Comparison of ENCODE assay signal across 8 mouse cellular contexts in the genomic region with DNA sequence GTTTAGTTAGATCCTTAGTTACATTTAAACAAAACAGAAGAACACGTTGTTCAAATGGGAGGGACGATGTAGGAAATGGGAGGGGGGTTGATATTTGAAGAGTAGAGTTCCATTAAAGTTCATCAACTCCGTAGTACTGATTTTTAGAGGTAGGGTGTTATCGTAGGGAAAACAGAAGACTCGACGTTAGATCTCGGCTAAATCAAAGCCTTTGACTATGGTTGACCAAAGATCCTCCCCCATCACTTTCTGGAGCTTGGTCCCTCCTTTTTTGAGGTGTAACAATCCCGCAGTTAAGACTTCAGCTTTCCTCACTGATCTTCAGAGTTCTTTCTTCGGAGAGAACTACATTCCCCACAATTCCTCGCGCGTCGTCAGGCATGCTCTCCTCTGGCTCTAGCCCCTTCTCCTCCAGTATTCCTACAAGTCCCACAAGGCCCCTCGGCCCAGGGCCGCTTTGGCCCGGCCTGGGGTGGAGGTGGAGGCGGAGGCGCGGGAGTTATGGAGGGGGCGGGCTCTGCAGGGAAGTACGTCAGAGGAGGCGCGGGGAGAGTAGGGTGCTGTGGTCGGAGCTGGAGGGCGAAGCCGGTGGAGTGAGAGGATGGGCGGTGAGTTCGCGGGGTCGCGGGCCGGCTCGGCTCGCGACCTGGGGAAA. TPM values are rescaled to one million over a fixed set of nuclear protein-coding genes. Genes with fewer than 3 reads are reported as not detected.
A peak's percentile ranks its signal among the peaks of the same experiment; 100 is the strongest.
DNase-seq lines count a peak whose midpoint lies in the region; ATAC-seq and TF ChIP-seq lines count a peak whose summit lies in the region.

Gene Cldnd1 (plus strand): TSS at position 434 of the 655 bp plus-strand sequence.

- ATAC-seq in forebrain, embryonic 11.5 days (replicated peaks; ENCODE audit: low FRiP score), result peak; percentile 100
- peak; percentile 100 for ATAC-seq in heart, embryonic 16.5 days (replicated peaks; ENCODE audit: extremely low read depth, insufficient read depth, low FRiP score)
- peak; percentile 100 for ATAC-seq in liver, embryonic 15.5 days (ENCODE audit: insufficient read depth)
- peak; percentile 100 for ATAC-seq in neural tube, embryonic 12.5 days (ENCODE audit: low FRiP score, low read depth)

- peaks cover 3% of the 10 kb centered on the region for H3K27me3 ChIP-seq in CH12.LX (replicated peaks)
- H3K27me3 ChIP-seq in forebrain, embryonic 11.5 days (ENCODE audit: control insufficient read depth, insufficient read depth, low read length), result no peaks in the 10 kb centered on the region
- H3K27me3 ChIP-seq in heart, embryonic 16.5 days (ENCODE audit: control insufficient read depth, insufficient read depth, low read length), result no peaks in the 10 kb centered on the region
- no peaks in the 10 kb centered on the region for H3K27me3 ChIP-seq in liver, embryonic 15.5 days
- H3K27me3 ChIP-seq in neural tube, embryonic 12.5 days (replicated peaks), result no peaks in the 10 kb centered on the region

- DNase-seq in CH12.LX (ENCODE audit: extremely low read depth), result peak; percentile 99
- peak; percentile 91 for DNase-seq in c-Kit-positive CD71-positive TER-119-negative erythroid progenitor cells, embryonic 14.5 days (ENCODE audit: low read depth)
- DNase-seq in forebrain, embryonic 11.5 days (ENCODE audit: low spot score), result peak; percentile 98
- peak; percentile 96 to 97 for DNase-seq in kidney, postnatal 36 days
- peak; percentile 98 for DNase-seq in telencephalon, adult 2 months (ENCODE audit: low read depth, low spot score)

- dilution Hi-C loops in CH12.LX (cut with MboI; ENCODE audit: extremely low pct_ligation_motif_present, extremely low pct_unique_long_range_greater_than_20kb, low sequenced_read_pairs), result no loop called here

- TF ChIP-seq EP300 in CH12.LX (IDR thresholded peaks at IDR 0.05; ENCODE audit: low read length), result no peak

- peak; percentile 78 for TF ChIP-seq POLR2A in CH12.LX (IDR thresholded peaks at IDR 0.05; ENCODE audit: low read depth, low read length)

- peak within 1 kb of the TSS; percentile 83 for H3K9ac ChIP-seq in CH12.LX (ENCODE audit: insufficient read depth, low read depth)
- H3K9ac ChIP-seq in forebrain, embryonic 11.5 days (ENCODE audit: low read length), result peak within 1 kb of the TSS; percentile 73
- peak within 1 kb of the TSS; percentile 90 for H3K9ac ChIP-seq in heart, embryonic 16.5 days (ENCODE audit: low read length)
- H3K9ac ChIP-seq in liver, embryonic 15.5 days, result peak within 1 kb of the TSS; percentile 74
- peak within 1 kb of the TSS; percentile 82 for H3K9ac ChIP-seq in neural tube, embryonic 12.5 days

- no peak; the same call in 1 of the 2 replicates for TF ChIP-seq RAD21 in CH12.LX (IDR thresholded peaks at IDR 0.05; ENCODE audit: low read depth, low read length)

- H3K36me3 ChIP-seq in CH12.LX (replicated peaks in 1 of 2; ENCODE audit: control insufficient read depth in 1 of 2, insufficient read depth in 1 of 2, low read length in 1 of 2), result peaks cover 31 to 33% of the 10 kb centered on the region in 2 experiments
- H3K36me3 ChIP-seq in forebrain, embryonic 11.5 days (ENCODE audit: control insufficient read depth, insufficient read depth, low read length), result peaks cover 3% of the 10 kb centered on the region; the same call in 1 of the 2 replicates
- peaks cover 26% of the 10 kb centered on the region for H3K36me3 ChIP-seq in heart, embryonic 16.5 days (ENCODE audit: control insufficient read depth, insufficient read depth)
- peaks cover 29% of the 10 kb centered on the region for H3K36me3 ChIP-seq in liver, embryonic 15.5 days (replicated peaks)
- H3K36me3 ChIP-seq in neural tube, embryonic 12.5 days, result peaks cover 25% of the 10 kb centered on the region

- peak within 1 kb of the TSS; percentile 100 for H3K4me2 ChIP-seq in CH12.LX (ENCODE audit: insufficient read depth, low read depth, poor library complexity, severe bottlenecking)
- peak within 1 kb of the TSS; percentile 56 for H3K4me2 ChIP-seq in forebrain, embryonic 11.5 days (ENCODE audit: low read depth, low read length, severe bottlenecking)
- H3K4me2 ChIP-seq in heart, embryonic 16.5 days (ENCODE audit: low read depth, low read length), result peak within 1 kb of the TSS; percentile 72
- peak within 1 kb of the TSS; percentile 88 for H3K4me2 ChIP-seq in liver, embryonic 15.5 days
- peak within 1 kb of the TSS; percentile 69 for H3K4me2 ChIP-seq in neural tube, embryonic 12.5 days (replicated peaks)

- in situ Hi-C loops in CH12.LX (cut with MboI; ENCODE audit: low pct_ligation_motif_present, low pct_unique_long_range_greater_than_20kb, low sequenced_read_pairs), result no loop called here

- peaks cover 31% of the 10 kb centered on the region for H3K79me2 ChIP-seq in CH12.LX (replicated peaks; ENCODE audit: control insufficient read depth, extremely low read depth, insufficient read depth, poor library complexity, severe bottlenecking)

- no peak for TF ChIP-seq CTCF in CH12.LX (conservative IDR thresholded peaks at IDR 0.05 in 1 of 2, IDR thresholded peaks at IDR 0.05 in 1 of 2; ENCODE audit: low read depth in 2 of 2, low read length in 2 of 2)

- H3K27ac ChIP-seq in CH12.LX (ENCODE audit: insufficient read depth, low read depth), result peak within 1 kb of the TSS; percentile 89
- H3K27ac ChIP-seq in forebrain, embryonic 11.5 days (ENCODE audit: low read depth, low read length), result peak within 1 kb of the TSS; percentile 60; the same call in 1 of the 2 replicates
- peak within 1 kb of the TSS; percentile 91 for H3K27ac ChIP-seq in heart, embryonic 16.5 days (ENCODE audit: low read length)
- H3K27ac ChIP-seq in liver, embryonic 15.5 days (replicated peaks), result peak within 1 kb of the TSS; percentile 79
- peak within 1 kb of the TSS; percentile 66 for H3K27ac ChIP-seq in neural tube, embryonic 12.5 days

- H3K4me3 ChIP-seq in CH12.LX (replicated peaks in 1 of 3; ENCODE audit: low read depth in 2 of 3, low read length in 2 of 3, poor library complexity in 1 of 3), result peak within 1 kb of the TSS; percentile 75 to 79 (median 78)
- peak within 1 kb of the TSS; percentile 65 for H3K4me3 ChIP-seq in forebrain, embryonic 11.5 days (ENCODE audit: low read depth, low read length)
- peak within 1 kb of the TSS; percentile 91 for H3K4me3 ChIP-seq in heart, embryonic 16.5 days (ENCODE audit: low read length)
- H3K4me3 ChIP-seq in liver, embryonic 15.5 days (replicated peaks), result peak within 1 kb of the TSS; percentile 86
- H3K4me3 ChIP-seq in neural tube, embryonic 12.5 days, result peak within 1 kb of the TSS; percentile 80

- WGBS in forebrain, embryonic 11.5 days, result 2% methylated on average over 35 of the region's 35 CpGs
- WGBS in heart, embryonic 16.5 days, result 2% methylated on average over 35 of the region's 35 CpGs
- WGBS in liver, embryonic 15.5 days (ENCODE audit: insufficient replicate concordance), result 2% methylated on average over 35 of the region's 35 CpGs
- 3% methylated on average over 35 of the region's 35 CpGs for WGBS in neural tube, embryonic 12.5 days

- H3K4me1 ChIP-seq in CH12.LX (ENCODE audit: control insufficient read depth in 1 of 2, insufficient read depth in 2 of 2), result peaks cover 8 to 30% of the 10 kb centered on the region in 2 experiments
- H3K4me1 ChIP-seq in forebrain, embryonic 11.5 days (replicated peaks; ENCODE audit: control insufficient read depth, insufficient read depth, low read length), result no peaks in the 10 kb centered on the region
- 0 out of 2 replicates have a peak, but pooled peaks cover 4% of the 10 kb centered on the region for H3K4me1 ChIP-seq in heart, embryonic 16.5 days (ENCODE audit: control insufficient read depth, insufficient read depth, low read length)
- peaks cover 13% of the 10 kb centered on the region for H3K4me1 ChIP-seq in liver, embryonic 15.5 days (replicated peaks)
- H3K4me1 ChIP-seq in neural tube, embryonic 12.5 days, result peaks cover 7% of the 10 kb centered on the region; the same call in 1 of the 2 replicates

- H3K9me3 ChIP-seq in CH12.LX (replicated peaks; ENCODE audit: low read length), result no peaks in the 10 kb centered on the region
- H3K9me3 ChIP-seq in forebrain, embryonic 11.5 days (ENCODE audit: control insufficient read depth, low read length), result no peaks in the 10 kb centered on the region
- no peaks in the 10 kb centered on the region for H3K9me3 ChIP-seq in heart, embryonic 16.5 days (replicated peaks; ENCODE audit: control insufficient read depth, low read length)
- H3K9me3 ChIP-seq in liver, embryonic 15.5 days (replicated peaks), result no peaks in the 10 kb centered on the region
- no peaks in the 10 kb centered on the region for H3K9me3 ChIP-seq in neural tube, embryonic 12.5 days

TF ChIP-seq in CH12.LX, 34 proteins besides CTCF, POLR2A, EP300 and RAD21 (continues in another document):
- TF ChIP-seq MXI1 (IDR thresholded peaks at IDR 0.05; ENCODE audit: low read depth, low read length), result peak; percentile 87
- TF ChIP-seq ELF1 (IDR thresholded peaks at IDR 0.05; ENCODE audit: low read depth, low read length), result peak; percentile 84
- TF ChIP-seq TCF12 (IDR thresholded peaks at IDR 0.05; ENCODE audit: low read depth, low read length), result peak; percentile 74; the same call in 1 of the 2 replicates
- TF ChIP-seq IRF4 (IDR thresholded peaks at IDR 0.05; ENCODE audit: low read depth, low read length), result peak; percentile 79; the same call in 1 of the 2 replicates
- 0 out of 2 replicates have a peak, but pooled peaks have one; percentile 63 for TF ChIP-seq JUND (conservative IDR thresholded peaks at IDR 0.05; ENCODE audit: low read depth, low read length)
- no peak for TF ChIP-seq SMC3 (IDR thresholded peaks at IDR 0.05; ENCODE audit: low read depth, low read length)
- no peak for TF ChIP-seq MAFK (IDR thresholded peaks at IDR 0.05; ENCODE audit: insufficient replicate concordance, low read length)
- TF ChIP-seq MYC (IDR thresholded peaks at IDR 0.05; ENCODE audit: low read depth, low read length), result peak; percentile 93
- no peak for TF ChIP-seq USF1 (IDR thresholded peaks at IDR 0.05; ENCODE audit: low read depth, low read length)
- no peak for TF ChIP-seq ZC3H11A (IDR thresholded peaks at IDR 0.05; ENCODE audit: low read depth, low read length)
- peak; percentile 34; the same call in 1 of the 2 replicates for TF ChIP-seq ETS1 (conservative IDR thresholded peaks at IDR 0.05; ENCODE audit: low read depth, low read length)
- TF ChIP-seq HCFC1 (IDR thresholded peaks at IDR 0.05; ENCODE audit: low read depth, low read length), result peak; percentile 99
- TF ChIP-seq MAX (IDR thresholded peaks at IDR 0.05; ENCODE audit: low read length), result peak; percentile 87
- TF ChIP-seq POLR2AphosphoS2 (IDR thresholded peaks at IDR 0.05; ENCODE audit: low read depth, low read length), result peak; percentile 85

RNA-seq across cellular contexts. Expression of gene Cldnd1, which starts in this region (rescaled TPM):
- total RNA-seq in CH12.LX (2012; rRNA removed) (59.9 and 63.8 TPM in 2 replicates), CH12.LX (2014; rRNA removed) (78.0 and 78.7 TPM in 2 replicates)
- polyA plus RNA-seq in CH12.LX (2012; ENCODE audit: insufficient read length, low read depth), result 65.6 and 80.6 TPM in 2 replicates
- polyA plus RNA-seq in forebrain, embryonic 11.5 days (2014; fragmentation: Nextera tagmentation; extraction: Ambion mirVana), result 115 and 116 TPM in 2 replicates
- polyA plus RNA-seq in heart, embryonic 16.5 days (2015; fragmentation: Nextera tagmentation; extraction: Ambion mirVana), result 101 and 112 TPM in 2 replicates
- 24.6 and 25.4 TPM in 2 replicates for polyA plus RNA-seq in liver, embryonic 15.5 days (2015; fragmentation: Nextera tagmentation; extraction: Ambion mirVana)
- polyA plus RNA-seq in neural tube, embryonic 12.5 days (2016; fragmentation: Nextera tagmentation; extraction: Ambion mirVana), result 113 and 121 TPM in 2 replicates

Comparison
In these comparisons a context has a peak if more than half of its experiments do, and no peak if none do; other contexts are left out.
1. Peak in every context shown above with its lines: DNase-seq, ATAC-seq, H3K4me3 ChIP-seq and H3K27ac ChIP-seq.